Mouse (Mus musculus) kidney, postnatal 0 days (tissue): Measurements from ENCODE around the gene Pdcd2. TPM values are rescaled to one million over a fixed set of nuclear protein-coding genes. Genes with fewer than 3 reads are reported as not detected.

Source experiments
- ATAC-seq: fragments of 200-750 bp; cut with Nextera tagmentation; replicated peaks from 2 replicates; pipeline ENCODE4 v1.8.0; 2017; ENCODE audit warnings: low read depth, moderate number of reproducible peaks, moderate TSS enrichment, moderate library complexity; ENCODE audit not compliant: low FRiP score
- DNase-seq: peaks from one replicate; pipeline ENCODE4 v3.0.0-alpha.2; 2016; ENCODE audit warnings: low spot score
- H3K27ac ChIP-seq: fragments of 300-500 bp; sonication (generic); 2 replicates; pipeline ENCODE4 v1.5.1; 2014; ENCODE audit warnings: mild to moderate bottlenecking
- H3K27me3 ChIP-seq: fragments of 300-500 bp; sonication (generic); 2 replicates; pipeline ENCODE4 v1.6.1; 2014; ENCODE audit warnings: low read length, mixed read lengths; ENCODE audit not compliant: insufficient read depth
- H3K36me3 ChIP-seq: fragments of 300-500 bp; sonication (generic); 2 replicates; pipeline ENCODE4 v1.6.1; 2014; ENCODE audit warnings: low read length, mixed read lengths; ENCODE audit not compliant: insufficient read depth
- H3K4me1 ChIP-seq: fragments of 300-500 bp; sonication (generic); replicated peaks from 2 replicates; pipeline ENCODE4 v1.6.1; 2014; ENCODE audit warnings: antibody characterized with exemption, low read length, mixed read lengths; ENCODE audit not compliant: insufficient read depth
- H3K4me2 ChIP-seq: fragments of 300-500 bp; sonication (generic); 2 replicates; pipeline ENCODE4 v1.6.1; 2014; ENCODE audit warnings: mild to moderate bottlenecking, low read length, moderate library complexity, mixed read lengths
- H3K4me3 ChIP-seq: fragments of 300-500 bp; sonication (generic); replicated peaks from 2 replicates; pipeline ENCODE4 v1.5.1; 2014; ENCODE audit warnings: low read depth, low read length
- H3K9ac ChIP-seq: fragments of 300-500 bp; sonication (generic); 2 replicates; pipeline ENCODE4 v1.6.1; 2014; ENCODE audit warnings: low read depth, low read length
- H3K9me3 ChIP-seq: fragments of 300-500 bp; sonication (generic); replicated peaks from 2 replicates; pipeline ENCODE4 v1.6.1; 2016; ENCODE audit warnings: low read length, inconsistent platforms, mixed read lengths
- CTCF ChIP-seq: IDR thresholded peaks from 2 replicates; pipeline ENCODE4 v1.5.1; 2016; ENCODE audit warnings: antibody characterized with exemption, low read depth, mild to moderate bottlenecking, moderate library complexity
- WGBS: fragments of 180-500 bp; shearing (Covaris S2); extraction: QIAGEN DNeasy Blood & Tissue Kit; methylation state at CpG from one replicate; pipeline ENCODE4 v1.1.7; 2014; 5-methylcytosine and 5-hydroxymethylcytosine counted together
- polyA plus RNA-seq: library from polyadenylated mRNA; unstranded; fragments of >200 nt; fragmentation: Nextera tagmentation; extraction: Ambion mirVana; gene quantifications from 2 replicates; pipeline ENCODE4 v1.2.1, GENCODE M21; 2015

Gene Pdcd2
- polyA plus RNA-seq, 1 experiment from 2014 or later, result 57.5 TPM

GRCm38 (mm10) chr17:15517776-15518175 lies 9.3 kb downstream of the Pdcd2 start:
- ATAC-seq, result no peak; the same call in 1 of the 2 replicates
- H3K9me3 ChIP-seq, result no peaks in the 10 kb centered on the region
- no peak overlapping the region for H3K27ac ChIP-seq
- H3K4me3 ChIP-seq, result no peak overlapping the region
- 68% methylated on average over 5 of the region's 5 CpGs for WGBS
- H3K4me1 ChIP-seq, result no peaks in the 10 kb centered on the region
- no peak overlapping the region for H3K9ac ChIP-seq
- no peak overlapping the region for H3K4me2 ChIP-seq
- peak; percentile 24; the same call in 1 of the 2 replicates for TF ChIP-seq CTCF
- H3K27me3 ChIP-seq, result no peaks in the 10 kb centered on the region
- no peak for DNase-seq
- H3K36me3 ChIP-seq, result peaks cover 54% of the 10 kb centered on the region

DNA sequence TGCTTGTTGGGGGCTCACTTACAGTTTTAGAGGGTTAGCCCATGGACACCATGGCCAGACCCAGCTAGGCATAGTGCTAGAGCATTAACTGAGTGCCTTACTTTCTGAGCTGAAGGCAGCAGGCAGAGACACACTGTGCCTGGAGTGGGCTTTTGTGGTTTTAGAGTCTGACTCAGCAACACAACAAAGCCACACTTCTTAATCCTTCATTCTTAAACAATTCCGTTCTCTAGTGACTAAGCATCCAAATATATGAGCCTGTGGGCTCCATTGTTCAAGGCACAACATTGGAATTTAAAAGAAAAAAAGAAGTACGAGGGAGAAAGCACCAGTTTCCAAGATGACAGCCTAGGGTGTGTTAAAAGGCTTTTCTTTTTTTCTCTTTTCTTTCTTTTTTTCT lies 16.4 kb downstream of the Pdcd2 start:
- Histone ChIP-seq H3K4me2 (no peak overlapping the region), H3K27ac (no peak overlapping the region), H3K27me3 (no peaks in the 10 kb centered on the region), H3K9me3 (no peaks in the 10 kb centered on the region), H3K36me3 (peaks cover 62% of the 10 kb centered on the region), H3K9ac (no peak overlapping the region), H3K4me1 (no peaks in the 10 kb centered on the region), H3K4me3 (no peak overlapping the region)
- ATAC-seq (no peak), DNase-seq (no peak)
- TF ChIP-seq CTCF, result no peak
- 82% methylated on average over 2 of the region's 2 CpGs for WGBS

DNA sequence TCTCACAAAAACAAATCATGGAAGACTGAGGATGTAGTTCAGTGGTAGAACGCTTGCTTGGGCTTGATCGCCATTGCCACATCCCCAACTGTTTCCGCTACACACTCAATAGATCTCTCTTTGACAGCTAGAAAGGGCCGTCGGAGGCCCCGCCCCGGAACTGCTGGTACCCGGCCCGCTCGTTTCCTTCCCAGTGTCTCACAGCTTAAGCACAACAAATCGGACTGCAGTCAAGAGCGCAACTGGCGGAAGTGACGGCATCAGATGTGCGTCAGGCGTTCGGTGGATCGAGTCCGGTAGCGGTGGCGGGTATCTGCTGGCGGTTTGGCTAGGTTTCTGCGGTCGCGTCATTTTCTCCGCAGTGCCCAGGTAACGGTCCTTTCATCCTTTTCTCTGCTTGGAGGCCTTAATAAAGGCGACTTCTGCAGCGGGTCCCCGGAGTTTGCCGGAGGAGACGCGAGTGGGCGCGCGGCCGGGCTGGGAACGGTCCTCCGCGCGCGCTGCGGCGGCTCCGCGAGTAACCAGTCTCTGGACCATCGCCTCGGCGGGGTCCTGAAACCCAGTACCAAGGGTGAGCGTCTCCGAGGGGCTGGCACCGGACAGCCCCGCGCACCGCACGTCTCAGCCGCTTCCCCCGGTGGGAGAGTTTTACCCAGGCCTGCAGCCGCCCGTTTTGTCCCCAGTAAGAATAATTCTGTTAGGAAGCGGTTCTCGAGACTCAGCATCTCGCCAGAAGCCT lies 27.3 kb downstream of the Pdcd2 start, which contains the start of the genes Psmb1 and Tbp:
TSS of gene Psmb1 (minus strand) at position 96 of the 739 bp plus-strand sequence.
TSS of gene Tbp (plus strand) at position 233 of the 739 bp plus-strand sequence.
- H3K9ac ChIP-seq, result peak within 1 kb of the TSS; percentile 86
- peak within 1 kb of the TSS; percentile 84 for H3K4me2 ChIP-seq
- DNase-seq (peak; percentile 99), ATAC-seq (peak; percentile 95)
- H3K4me3 ChIP-seq, result peak within 1 kb of the TSS; percentile 88
- H3K36me3 ChIP-seq, result peaks cover 16% of the 10 kb centered on the region; the same call in 1 of the 2 replicates
- no peaks in the 10 kb centered on the region for H3K9me3 ChIP-seq
- WGBS, result under 1% methylated on average over 63 of the region's 63 CpGs
- peak within 1 kb of the TSS; percentile 98 for H3K27ac ChIP-seq
- peaks cover 16% of the 10 kb centered on the region; the same call in 1 of the 2 replicates for H3K4me1 ChIP-seq
- TF ChIP-seq CTCF, result no peak
- no peaks in the 10 kb centered on the region for H3K27me3 ChIP-seq

DNA sequence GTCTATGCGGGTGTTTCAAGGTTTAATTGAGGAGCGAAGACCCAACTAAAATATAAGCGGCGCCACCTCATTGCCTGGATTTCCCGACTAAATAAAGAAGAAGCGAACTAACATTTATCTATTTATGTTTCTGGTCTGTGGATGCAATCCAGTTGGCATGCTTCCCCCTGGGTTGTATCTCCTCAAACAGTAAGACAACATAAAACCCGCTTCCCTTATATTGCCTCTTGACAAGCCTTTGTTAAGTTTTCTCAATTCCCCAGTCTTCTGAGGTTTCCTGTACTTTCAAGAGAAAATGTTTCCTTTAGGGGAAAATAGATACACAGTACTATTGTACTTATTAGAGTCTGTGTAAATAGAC lies 28.4 kb downstream of the Pdcd2 start:
- peak overlapping the region; percentile 86; the same call in 1 of the 2 replicates for H3K9ac ChIP-seq
- no peak for ATAC-seq
- 45% methylated on average over 7 of the region's 7 CpGs for WGBS

GRCm38 (mm10) chr17:15497882-15498752 lies 29.0 kb downstream of the Pdcd2 start:
- Histone ChIP-seq H3K4me3 (peak overlapping the region; percentile 88), H3K4me2 (peak overlapping the region; percentile 84), H3K36me3 (peaks cover 14% of the 10 kb centered on the region; the same call in 1 of the 2 replicates), H3K9me3 (no peaks in the 10 kb centered on the region), H3K27me3 (no peaks in the 10 kb centered on the region), H3K4me1 (peaks cover 16% of the 10 kb centered on the region; the same call in 1 of the 2 replicates), H3K27ac (peak overlapping the region; percentile 98), H3K9ac (peak overlapping the region; percentile 86)
- ATAC-seq, result peak; percentile 92
- under 1% methylated on average over 50 of the region's 50 CpGs for WGBS
- DNase-seq, result peak; percentile 98
- TF ChIP-seq CTCF, result no peak

More for the DNA sequence above, 28.4 kb downstream of the Pdcd2 start:
- H3K27ac ChIP-seq, result peak overlapping the region; percentile 98
- TF ChIP-seq CTCF, result no peak
- H3K36me3 ChIP-seq, result peaks cover 10% of the 10 kb centered on the region; the same call in 1 of the 2 replicates
- H3K9me3 ChIP-seq, result no peaks in the 10 kb centered on the region
- DNase-seq, result peak; percentile 9
- H3K4me1 ChIP-seq, result peaks cover 16% of the 10 kb centered on the region; the same call in 1 of the 2 replicates
- H3K27me3 ChIP-seq, result no peaks in the 10 kb centered on the region
- peak overlapping the region; percentile 84 for H3K4me2 ChIP-seq
- peak overlapping the region; percentile 88 for H3K4me3 ChIP-seq

DNA sequence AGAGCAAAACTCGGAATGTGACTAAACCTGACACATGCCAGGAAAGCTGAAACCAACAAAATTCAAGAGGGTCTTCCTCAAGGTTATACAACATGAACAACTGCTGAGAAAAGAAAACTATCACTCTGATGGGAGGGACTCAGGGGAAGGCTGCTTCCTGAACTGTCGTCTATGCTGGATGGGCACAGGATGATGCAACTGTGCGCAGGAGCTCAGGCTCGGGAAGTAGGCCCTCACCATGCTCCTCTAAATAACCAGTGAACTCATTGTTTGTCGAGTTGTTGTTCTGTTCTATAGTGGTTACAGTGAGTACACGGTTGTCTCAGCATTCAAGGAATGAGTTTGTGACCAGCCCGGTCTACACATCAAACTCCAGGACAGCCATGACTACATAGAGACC lies 36.6 kb downstream of the Pdcd2 start:
- H3K36me3 ChIP-seq, result peaks cover 38% of the 10 kb centered on the region
- H3K4me3 ChIP-seq, result no peak overlapping the region
- 88% methylated on average over 7 of the region's 7 CpGs for WGBS
- no peak overlapping the region for H3K9ac ChIP-seq
- ATAC-seq (no peak), DNase-seq (no peak)
- no peaks in the 10 kb centered on the region for H3K9me3 ChIP-seq
- H3K4me2 ChIP-seq, result no peak overlapping the region
- H3K4me1 ChIP-seq, result no peaks in the 10 kb centered on the region
- no peak overlapping the region for H3K27ac ChIP-seq
- H3K27me3 ChIP-seq, result no peaks in the 10 kb centered on the region
- no peak for TF ChIP-seq CTCF
